Mouse (Mus musculus) adrenal gland, postnatal 25 days (tissue): Measurements from ENCODE around the gene Cep89. TPM values are rescaled to one million over a fixed set of nuclear protein-coding genes. Genes with fewer than 3 reads are reported as not detected.

Experiments
- DNase-seq: peaks from one replicate; pipeline ENCODE4 v3.0.0; 2021; ENCODE audit warnings: mixed read lengths
- long read RNA-seq: library from polyadenylated mRNA; stranded (forward); transcript quantifications from one replicate; pipeline ENCODE4 v2.0.0, GENCODE M21; 2021
- total RNA-seq: library from RNA; stranded (reverse); gene quantifications from 2 replicates; pipeline ENCODE4 v1.2.3, GENCODE M21; 2021

Gene Cep89
- 20.0 and 27.3 TPM in 2 replicates for total RNA-seq
- long read RNA-seq, transcript Cep89-201 (19 exons, 2,610 nt), result major isoform, 15 of 47 reads
- long read RNA-seq, partial matches to known transcripts, result 3 of 47 reads
- long read RNA-seq, other reads (novel, unspliced or antisense), result 27 of 47 reads

- peak; percentile 81 for DNase-seq
Measured at GRCm38 (mm10) chr7:35396542-35397168, at the start of gene Cep89, which contains the start of gene Faap24. Cep89 (plus strand) TSS chr7:35397035. Faap24 (minus strand) TSS chr7:35396836.

GRCm38 (mm10) chr7:35347918-35348700 lies 48.7 kb upstream of the Cep89 start:
- no peak for DNase-seq

- peak; percentile 15 for DNase-seq
Measured at GRCm38 (mm10) chr7:35349022-35349421, 47.8 kb upstream of the Cep89 start.

GRCm38 (mm10) chr7:35349886-35350684 lies 46.8 kb upstream of the Cep89 start:
- DNase-seq, result no peak

- no peak for DNase-seq
Measured at GRCm38 (mm10) chr7:35351155-35351554, 45.7 kb upstream of the Cep89 start.

GRCm38 (mm10) chr7:35353306-35353705 lies 43.5 kb upstream of the Cep89 start:
- no peak for DNase-seq

GRCm38 (mm10) chr7:35355303-35355872 lies 41.4 kb upstream of the Cep89 start:
- DNase-seq, result no peak

GRCm38 (mm10) chr7:35357621-35358020 lies 39.2 kb upstream of the Cep89 start:
- no peak for DNase-seq

GRCm38 (mm10) chr7:35362253-35362652 lies 34.6 kb upstream of the Cep89 start:
- DNase-seq, result no peak

GRCm38 (mm10) chr7:35362868-35363267 lies 34.0 kb upstream of the Cep89 start:
- DNase-seq, result no peak

- no peak for DNase-seq
Measured at GRCm38 (mm10) chr7:35365161-35365910, 31.5 kb upstream of the Cep89 start.

- no peak for DNase-seq
Measured at GRCm38 (mm10) chr7:35371096-35371495, 25.7 kb upstream of the Cep89 start.

GRCm38 (mm10) chr7:35372483-35373017 lies 24.3 kb upstream of the Cep89 start:
- DNase-seq, result no peak

- no peak for DNase-seq
Measured at GRCm38 (mm10) chr7:35373146-35373989, 23.5 kb upstream of the Cep89 start.

- no peak for DNase-seq
Measured at GRCm38 (mm10) chr7:35374265-35374664, 22.6 kb upstream of the Cep89 start.

GRCm38 (mm10) chr7:35376623-35377022 lies 20.2 kb upstream of the Cep89 start:
- no peak for DNase-seq

GRCm38 (mm10) chr7:35379492-35380119 lies 17.2 kb upstream of the Cep89 start:
- no peak for DNase-seq

GRCm38 (mm10) chr7:35380351-35380750 lies 16.5 kb upstream of the Cep89 start:
- DNase-seq, result no peak

GRCm38 (mm10) chr7:35381861-35382260 lies 15.0 kb upstream of the Cep89 start:
- DNase-seq, result no peak
